Comparison of ENCODE assay signal across 26 mouse cellular contexts in the genomic region with DNA sequence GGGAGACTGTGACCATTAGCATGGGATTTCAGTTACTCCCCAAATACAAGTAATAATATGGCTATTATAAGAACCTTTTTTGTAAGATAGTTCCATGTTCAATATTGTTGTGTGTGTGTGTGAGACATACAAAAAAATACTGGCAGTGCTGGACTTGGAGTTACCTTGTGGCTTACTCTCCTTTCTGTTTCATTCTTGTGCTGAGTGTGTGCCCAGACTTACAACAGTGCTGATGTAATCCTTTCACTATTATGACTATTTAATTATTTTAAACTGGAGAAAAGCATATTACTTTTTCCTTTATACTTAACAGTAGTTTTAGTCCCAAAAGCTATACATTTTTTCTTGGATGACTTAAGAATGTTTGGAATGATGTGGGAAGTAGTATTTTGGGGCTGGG.
A peak's percentile ranks its signal among the peaks of the same experiment; 100 is the strongest.
DNase-seq lines count a peak whose midpoint lies in the region; ATAC-seq and TF ChIP-seq lines count a peak whose summit lies in the region.
"Had no signal": no experiment of that assay in that cellular context is flagged by ENCODE, and none has a peak within 500 bp of the region (broad histone marks: within the 10 kb centered on the region; RNA-seq: fewer than 3 reads in every experiment).

No protein-coding gene starts in this region.

- no peak overlapping the region for H3K4me2 ChIP-seq in lung, postnatal 0 days (replicated peaks; ENCODE audit: low read depth, low read length)
- peak overlapping the region; percentile 51 for H3K4me2 ChIP-seq in myocyte (ENCODE audit: low read depth)
- H3K4me2 ChIP-seq: embryonic facial prominence, embryonic 13.5 days; forebrain, embryonic 13.5 days; heart, embryonic 11.5 days; hindbrain, embryonic 12.5 days; hindbrain, embryonic 15.5 days had no signal

- no peaks in the 10 kb centered on the region for H3K36me3 ChIP-seq in lung, postnatal 0 days (ENCODE audit: insufficient read depth, low read length)
- H3K36me3 ChIP-seq in myocyte (ENCODE audit: control insufficient read depth, insufficient read depth): no peaks in the 10 kb centered on the region
- H3K36me3 ChIP-seq: embryonic facial prominence, embryonic 10.5 days; embryonic facial prominence, embryonic 13.5 days; forebrain, embryonic 10.5 days; hindbrain, embryonic 12.5 days; hindbrain, embryonic 15.5 days had no signal

- TF ChIP-seq EP300 in lung, postnatal 0 days (IDR thresholded peaks at IDR 0.05): no peak

- no peaks in the 10 kb centered on the region for H3K79me2 ChIP-seq in myocyte (ENCODE audit: control insufficient read depth, insufficient read depth)

- no peaks in the 10 kb centered on the region for H3K27me3 ChIP-seq in lung, postnatal 0 days (replicated peaks; ENCODE audit: insufficient read depth, low read length)
- H3K27me3 ChIP-seq in myocyte (ENCODE audit: control insufficient read depth, insufficient read depth, insufficient read length): no peaks in the 10 kb centered on the region
- H3K27me3 ChIP-seq: embryonic facial prominence, embryonic 13.5 days; forebrain, embryonic 13.5 days; hindbrain, embryonic 12.5 days; hindbrain, embryonic 15.5 days had no signal

- no peaks in the 10 kb centered on the region for H3K9me3 ChIP-seq in lung, postnatal 0 days (ENCODE audit: low read length)
- H3K9me3 ChIP-seq: embryonic facial prominence, embryonic 10.5 days; embryonic facial prominence, embryonic 13.5 days; forebrain, embryonic 10.5 days; forebrain, embryonic 13.5 days; hindbrain, embryonic 12.5 days; hindbrain, embryonic 15.5 days had no signal

- no peaks in the 10 kb centered on the region for H3K4me1 ChIP-seq in lung, postnatal 0 days (ENCODE audit: insufficient read depth, low read depth, low read length)
- H3K4me1 ChIP-seq: embryonic facial prominence, embryonic 10.5 days; embryonic facial prominence, embryonic 13.5 days; forebrain, embryonic 10.5 days; forebrain, embryonic 13.5 days; hindbrain, embryonic 12.5 days; hindbrain, embryonic 15.5 days had no signal

- peak; percentile 27 for DNase-seq in lung, postnatal 0 days (ENCODE audit: low spot score)
- no peak for DNase-seq in lung, postnatal 14 days
- DNase-seq in NIH3T3 (ENCODE audit: low read depth): peak; percentile 7
- no peak for DNase-seq in adrenal gland, adult (ENCODE audit: inconsistent age in 2 of 2, low spot score in 1 of 2)
- DNase-seq in natural killer cell, adult 2 months (ENCODE audit: low spot score in 2 of 2): no peak
- DNase-seq: adrenal gland, postnatal 10 days; adrenal gland, postnatal 36 days; cerebellum, adult 2 months; cerebellum, adult 9-11 months; cerebellum, postnatal 36 days; embryo, embryonic 11 days; gastrocnemius, postnatal 10 days; gastrocnemius, postnatal 36 days; heart, adult 2 months had no signal

- TF ChIP-seq POLR2A in myocyte (IDR thresholded peaks at IDR 0.05; ENCODE audit: insufficient read length, low read depth): no peak

- no peak overlapping the region for H3K27ac ChIP-seq in lung, postnatal 0 days (ENCODE audit: low read length)
- H3K27ac ChIP-seq: embryonic facial prominence, embryonic 10.5 days; embryonic facial prominence, embryonic 13.5 days; forebrain, embryonic 10.5 days; forebrain, embryonic 13.5 days; heart, adult 2 months; hindbrain, embryonic 12.5 days; hindbrain, embryonic 15.5 days had no signal

- H3ac ChIP-seq in myocyte (ENCODE audit: control insufficient read depth, insufficient read length): no peak overlapping the region

- no peak overlapping the region for H3K9ac ChIP-seq in lung, postnatal 0 days (replicated peaks; ENCODE audit: low read depth)
- H3K9ac ChIP-seq: embryonic facial prominence, embryonic 13.5 days; forebrain, embryonic 13.5 days; hindbrain, embryonic 12.5 days; hindbrain, embryonic 15.5 days had no signal

- no peak for ATAC-seq in lung, postnatal 0 days
- ATAC-seq: CD4-positive, CD25-positive, alpha-beta regulatory T cell, adult 4 months; forebrain, embryonic 13.5 days; forebrain, embryonic 16.5 days; intestine, postnatal 0 days had no signal

- no peak for TF ChIP-seq CTCF in lung, postnatal 0 days (IDR thresholded peaks at IDR 0.05)

- H3K4me3 ChIP-seq in lung, postnatal 0 days (ENCODE audit: low read depth, low read length): no peak overlapping the region
- H3K4me3 ChIP-seq in myocyte: no peak overlapping the region
- H3K4me3 ChIP-seq: embryonic facial prominence, embryonic 10.5 days; embryonic facial prominence, embryonic 13.5 days; erythroblast, embryonic 14.5 days; forebrain, embryonic 10.5 days; forebrain, embryonic 13.5 days; heart, adult 2 months; hindbrain, embryonic 12.5 days; hindbrain, embryonic 15.5 days had no signal

TF ChIP-seq in myocyte, 11 proteins besides CTCF, POLR2A, EP300 and RAD21:
- no peak for TF ChIP-seq SRF (IDR thresholded peaks at IDR 0.05; ENCODE audit: control insufficient read depth, insufficient read length, low read depth)
- TF ChIP-seq TCF12 (IDR thresholded peaks at IDR 0.05; ENCODE audit: insufficient read depth, poor library complexity, severe bottlenecking): no peak
- TF ChIP-seq REST (IDR thresholded peaks at IDR 0.05; ENCODE audit: insufficient read depth, insufficient read length): no peak
- TF ChIP-seq POLR2AphosphoS2 (IDR thresholded peaks at IDR 0.05; ENCODE audit: insufficient read length, low read depth): no peak
- no peak for TF ChIP-seq MYOD1 (IDR thresholded peaks at IDR 0.05; ENCODE audit: control insufficient read depth in 1 of 3, insufficient read length in 2 of 3, low read depth in 2 of 3)

Comparison
In these comparisons a context has a peak if more than half of its experiments do, and no peak if none do; other contexts are left out.
1. DNase-seq: peak in lung, postnatal 0 days (single experiment) and NIH3T3 (single experiment); none in lung, postnatal 14 days (single experiment), adrenal gland, adult (0 of 2) and natural killer cell, adult 2 months (0 of 2).